Comparison of ENCODE assay signal across 10 mouse cellular contexts in the genomic region with DNA sequence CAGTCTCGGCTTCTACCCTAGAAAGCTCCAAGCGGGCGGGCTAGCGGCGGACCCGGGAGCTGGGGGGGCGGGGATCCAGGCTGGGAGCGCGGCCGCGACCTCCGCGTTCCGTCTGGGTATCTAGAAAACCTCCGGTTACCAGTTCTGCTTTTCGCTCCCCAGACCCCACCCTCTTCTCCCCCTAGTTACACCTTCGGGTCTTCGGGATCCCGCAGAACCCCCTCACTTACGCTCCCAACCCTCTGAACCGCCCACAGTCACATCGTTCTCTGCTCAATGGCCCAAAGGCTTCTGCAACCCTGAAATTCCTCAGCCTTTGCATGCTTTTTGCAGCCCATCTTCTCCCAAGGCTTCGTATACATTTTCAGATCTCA. TPM values are rescaled to one million over a fixed set of nuclear protein-coding genes. Genes with fewer than 3 reads are reported as not detected.
A peak's percentile ranks its signal among the peaks of the same experiment; 100 is the strongest.
DNase-seq lines count a peak whose midpoint lies in the region; ATAC-seq lines count a peak whose summit lies in the region.
"Had no signal": no experiment of that assay in that cellular context is flagged by ENCODE, and none has a peak within 500 bp of the region (broad histone marks: within the 10 kb centered on the region; RNA-seq: fewer than 3 reads in every experiment).

No protein-coding gene starts in this region.

- H3K4me1 ChIP-seq in kidney, embryonic 14.5 days (ENCODE audit: control insufficient read depth, insufficient read depth, low read length) = peaks cover 4% of the 10 kb centered on the region; the same call in 1 of the 2 replicates
- H3K4me1 ChIP-seq in hindbrain, embryonic 11.5 days (replicated peaks; ENCODE audit: control insufficient read depth, insufficient read depth, low read length) = no peaks in the 10 kb centered on the region; the same call in 1 of the 2 replicates
- H3K4me1 ChIP-seq in midbrain, embryonic 14.5 days (ENCODE audit: control insufficient read depth, insufficient read depth, low read length) = 0 out of 2 replicates have a peak, but pooled peaks cover 7% of the 10 kb centered on the region

- WGBS in kidney, embryonic 14.5 days = 0% methylated on average over 9 of the region's 23 CpGs
- WGBS in hindbrain, embryonic 11.5 days = under 1% methylated on average over 23 of the region's 23 CpGs
- WGBS in midbrain, embryonic 14.5 days = under 1% methylated on average over 23 of the region's 23 CpGs

- H3K4me3 ChIP-seq in kidney, embryonic 14.5 days (ENCODE audit: low read length) = peak overlapping the region; percentile 74
- peak overlapping the region; percentile 62 for H3K4me3 ChIP-seq in hindbrain, embryonic 11.5 days (ENCODE audit: low read depth, low read length)
- H3K4me3 ChIP-seq in midbrain, embryonic 14.5 days (replicated peaks; ENCODE audit: low read depth, low read length) = peak overlapping the region; percentile 70

- ATAC-seq in kidney, embryonic 14.5 days (ENCODE audit: low FRiP score, low TSS enrichment) = no peak; the same call in 1 of the 2 replicates
- peak; percentile 28; the same call in 1 of the 2 replicates for ATAC-seq in hindbrain, embryonic 11.5 days (ENCODE audit: low FRiP score)
- ATAC-seq in midbrain, embryonic 14.5 days (ENCODE audit: low FRiP score, low TSS enrichment) = no peak

- no peaks in the 10 kb centered on the region for H3K9me3 ChIP-seq in kidney, embryonic 14.5 days (ENCODE audit: control insufficient read depth, low read length)
- no peaks in the 10 kb centered on the region for H3K9me3 ChIP-seq in hindbrain, embryonic 11.5 days (ENCODE audit: control insufficient read depth, low read length)
- no peaks in the 10 kb centered on the region for H3K9me3 ChIP-seq in midbrain, embryonic 14.5 days (ENCODE audit: control insufficient read depth, low read length)

- H3K9ac ChIP-seq in kidney, embryonic 14.5 days (ENCODE audit: low read depth, low read length) = peak overlapping the region; percentile 82
- H3K9ac ChIP-seq in hindbrain, embryonic 11.5 days (ENCODE audit: low read depth, low read length) = peak overlapping the region; percentile 77
- peak overlapping the region; percentile 86 for H3K9ac ChIP-seq in midbrain, embryonic 14.5 days (replicated peaks; ENCODE audit: low read length)

- no peaks in the 10 kb centered on the region for H3K36me3 ChIP-seq in kidney, embryonic 14.5 days (ENCODE audit: control insufficient read depth, insufficient read depth, low read length)
- no peaks in the 10 kb centered on the region for H3K36me3 ChIP-seq in hindbrain, embryonic 11.5 days (ENCODE audit: control insufficient read depth, insufficient read depth, low read length)
- peaks cover 11% of the 10 kb centered on the region for H3K36me3 ChIP-seq in midbrain, embryonic 14.5 days (ENCODE audit: control insufficient read depth, insufficient read depth, low read length)

- H3K27me3 ChIP-seq in kidney, embryonic 14.5 days (ENCODE audit: control insufficient read depth, insufficient read depth, low read length) = 0 out of 2 replicates have a peak, but pooled peaks cover 7% of the 10 kb centered on the region
- H3K27me3 ChIP-seq in hindbrain, embryonic 11.5 days (ENCODE audit: control insufficient read depth, insufficient read depth, low read length) = no peaks in the 10 kb centered on the region
- no peaks in the 10 kb centered on the region for H3K27me3 ChIP-seq in midbrain, embryonic 14.5 days (ENCODE audit: control insufficient read depth, insufficient read depth, low read length)

- peak overlapping the region; percentile 78 for H3K4me2 ChIP-seq in kidney, embryonic 14.5 days (replicated peaks; ENCODE audit: low read depth, low read length)
- H3K4me2 ChIP-seq in hindbrain, embryonic 11.5 days (replicated peaks; ENCODE audit: low read depth, low read length) = peak overlapping the region; percentile 76
- peak overlapping the region; percentile 63 for H3K4me2 ChIP-seq in midbrain, embryonic 14.5 days (ENCODE audit: low read length)

- DNase-seq in kidney, postnatal 25 days = no peak
- peak; percentile 63 for DNase-seq in R1 (ENCODE audit: low read depth, low spot score)
- no peak for DNase-seq in hindbrain, embryonic 11.5 days (ENCODE audit: low spot score)
- no peak for DNase-seq in midbrain, embryonic 14.5 days
- DNase-seq in layer of hippocampus, adult 11-12 months (ENCODE audit: low spot score) = no peak
- no peak for DNase-seq in gastrocnemius, postnatal 4 days (ENCODE audit: low spot score in 2 of 2)
- no peak for DNase-seq in frontal cortex, postnatal 25 days (ENCODE audit: low spot score in 2 of 2)

- H3K27ac ChIP-seq in kidney, embryonic 14.5 days (ENCODE audit: low read depth, low read length) = peak overlapping the region; percentile 37; the same call in 1 of the 2 replicates
- peak overlapping the region; percentile 42 for H3K27ac ChIP-seq in hindbrain, embryonic 11.5 days (ENCODE audit: low read depth, low read length)
- H3K27ac ChIP-seq in midbrain, embryonic 14.5 days (replicated peaks; ENCODE audit: low read depth, low read length) = peak overlapping the region; percentile 82

RNA-seq across cellular contexts. Expression of gene Prickle4, which starts 0.8 kb away (rescaled TPM):
- polyA plus RNA-seq in kidney, embryonic 14.5 days (2014; fragmentation: Nextera tagmentation; extraction: Ambion mirVana) = 0.99 and 1.3 TPM in 2 replicates
- 0.32 and 1.8 TPM in 2 replicates for polyA plus RNA-seq in hindbrain, embryonic 11.5 days (2014; fragmentation: Nextera tagmentation; extraction: Ambion mirVana)
- 2.1 TPM in 1 of 2 replicates, not detected in the other for polyA plus RNA-seq in midbrain, embryonic 14.5 days (2014; fragmentation: Nextera tagmentation; extraction: Ambion mirVana)
- 1 to 10 TPM; 1.6 to 3.9 TPM for total RNA-seq in gastrocnemius, postnatal 4 days (2021)
- total RNA-seq: neutrophil, adult 5-6 weeks had no signal

RNA-seq across cellular contexts. Expression of gene Gm21981, which starts 1.1 kb away (rescaled TPM):
- polyA plus RNA-seq in kidney, embryonic 14.5 days (2014; fragmentation: Nextera tagmentation; extraction: Ambion mirVana) = 0.55 and 1.2 TPM in 2 replicates
- 1.4 and 2.1 TPM in 2 replicates for polyA plus RNA-seq in hindbrain, embryonic 11.5 days (2014; fragmentation: Nextera tagmentation; extraction: Ambion mirVana)
- 5.4 and 7.2 TPM in 2 replicates for polyA plus RNA-seq in midbrain, embryonic 14.5 days (2014; fragmentation: Nextera tagmentation; extraction: Ambion mirVana)
- total RNA-seq in gastrocnemius, postnatal 4 days (2021) = 1 to 10 TPM in 1 of 2 experiments, under 1 TPM in 1; 0.42 to 1.1 TPM
- total RNA-seq: neutrophil, adult 5-6 weeks had no signal

RNA-seq across cellular contexts. Expression of gene Frs3, which starts 6.5 kb away (rescaled TPM):
- polyA plus RNA-seq in kidney, embryonic 14.5 days (2014; fragmentation: Nextera tagmentation; extraction: Ambion mirVana) = 2.9 and 4.6 TPM in 2 replicates
- polyA plus RNA-seq in hindbrain, embryonic 11.5 days (2014; fragmentation: Nextera tagmentation; extraction: Ambion mirVana) = 7.9 and 8.6 TPM in 2 replicates
- 32.3 and 33.2 TPM in 2 replicates for polyA plus RNA-seq in midbrain, embryonic 14.5 days (2014; fragmentation: Nextera tagmentation; extraction: Ambion mirVana)
- total RNA-seq in gastrocnemius, postnatal 4 days (2021) = 1 to 10 TPM; 7.0 to 7.4 TPM

RNA-seq across cellular contexts. Expression of gene Tomm6, which starts 7.1 kb away (rescaled TPM):
- polyA plus RNA-seq in kidney, embryonic 14.5 days (2014; fragmentation: Nextera tagmentation; extraction: Ambion mirVana) = 415 and 493 TPM in 2 replicates
- 370 and 375 TPM in 2 replicates for polyA plus RNA-seq in hindbrain, embryonic 11.5 days (2014; fragmentation: Nextera tagmentation; extraction: Ambion mirVana)
- 298 and 333 TPM in 2 replicates for polyA plus RNA-seq in midbrain, embryonic 14.5 days (2014; fragmentation: Nextera tagmentation; extraction: Ambion mirVana)
- 100 to 1,000 TPM; 161 TPM for total RNA-seq in gastrocnemius, postnatal 4 days (2021)

RNA-seq across cellular contexts. Expression of gene Pgc, which starts 31.3 kb away (rescaled TPM):
- not detected in 2 replicates for polyA plus RNA-seq in kidney, embryonic 14.5 days (2014; fragmentation: Nextera tagmentation; extraction: Ambion mirVana)
- polyA plus RNA-seq in hindbrain, embryonic 11.5 days (2014; fragmentation: Nextera tagmentation; extraction: Ambion mirVana) = not detected in 2 replicates
- polyA plus RNA-seq in midbrain, embryonic 14.5 days (2014; fragmentation: Nextera tagmentation; extraction: Ambion mirVana) = not detected in 2 replicates
- not detected for total RNA-seq in gastrocnemius, postnatal 4 days (2021)
- total RNA-seq: adrenal gland, postnatal 36 days; neutrophil, adult 5-6 weeks had no signal
